Mouse (Mus musculus): ENCODE results near the gene Tex50. TPM values are rescaled to one million over a fixed set of nuclear protein-coding genes. Genes with fewer than 3 reads are reported as not detected.

The Tex50 gene
- total and polyA plus RNA-seq, 3 experiments, result not detected

DNA sequence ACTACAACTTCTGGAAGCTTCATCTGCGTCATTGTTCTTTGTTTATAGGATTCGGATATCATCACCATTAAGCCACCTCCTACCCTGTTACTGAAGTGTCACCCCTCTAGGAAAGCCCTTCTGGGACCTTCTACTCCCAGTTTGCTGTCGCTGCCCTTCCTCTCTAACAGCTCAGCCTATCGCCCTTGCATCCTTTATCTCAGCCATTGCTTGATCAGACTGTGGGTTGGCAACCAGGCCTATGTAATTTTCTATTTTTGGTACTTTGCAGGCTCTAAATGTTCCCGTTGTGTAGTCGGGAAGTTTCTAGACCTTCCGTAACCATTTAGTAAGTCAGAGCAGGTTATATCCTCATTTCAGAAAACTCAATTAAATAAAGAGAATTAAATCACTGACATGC, 15.9 kb downstream of the Tex50 start:
- TF ChIP-seq USF2 (IDR thresholded peaks at IDR 0.05; ENCODE audit: borderline replicate concordance in 1 of 2, insufficient read depth in 1 of 2, low read depth in 1 of 2, low read length in 2 of 2) (no peak), ZMIZ1 (IDR thresholded peaks at IDR 0.05; ENCODE audit: low read depth, low read length) (no peak), GATA1 (IDR thresholded peaks at IDR 0.05; ENCODE audit: low read depth, low read length) (no peak), ZKSCAN1 (IDR thresholded peaks at IDR 0.05; ENCODE audit: low read depth, low read length) (no peak), CHD2 (IDR thresholded peaks at IDR 0.05; ENCODE audit: low read length) (no peak), E2F4 (IDR thresholded peaks at IDR 0.05; ENCODE audit: borderline replicate concordance, low read depth, low read length) (no peak), MYC (IDR thresholded peaks at IDR 0.05; ENCODE audit: low read depth, low read length) (no peak), POLR2AphosphoS5 (IDR thresholded peaks at IDR 0.05; ENCODE audit: borderline replicate concordance, low read depth, low read length) (no peak), NRF1 (IDR thresholded peaks at IDR 0.05; ENCODE audit: insufficient read depth, low read depth, low read length, poor library complexity, severe bottlenecking) (no peak), CTCF (IDR thresholded peaks at IDR 0.05 in 2 of 3, conservative IDR thresholded peaks at IDR 0.05 in 1 of 3; ENCODE audit: control insufficient read depth in 1 of 3, insufficient read depth in 1 of 3, low read depth in 2 of 3, low read length in 3 of 3, poor library complexity in 1 of 3, severe bottlenecking in 1 of 3) (no peak), POLR2A (IDR thresholded peaks at IDR 0.05; ENCODE audit: control insufficient read depth in 1 of 2, insufficient read depth in 1 of 2, low read depth in 1 of 2, low read length in 2 of 2, poor library complexity in 1 of 2) (no peak), MYB (IDR thresholded peaks at IDR 0.05; ENCODE audit: low read depth, low read length) (no peak), TAL1 (IDR thresholded peaks at IDR 0.05; ENCODE audit: low read length) (no peak), MAZ (IDR thresholded peaks at IDR 0.05; ENCODE audit: low read depth, low read length) (no peak), MAX (IDR thresholded peaks at IDR 0.05; ENCODE audit: low read length) (no peak)

DNA sequence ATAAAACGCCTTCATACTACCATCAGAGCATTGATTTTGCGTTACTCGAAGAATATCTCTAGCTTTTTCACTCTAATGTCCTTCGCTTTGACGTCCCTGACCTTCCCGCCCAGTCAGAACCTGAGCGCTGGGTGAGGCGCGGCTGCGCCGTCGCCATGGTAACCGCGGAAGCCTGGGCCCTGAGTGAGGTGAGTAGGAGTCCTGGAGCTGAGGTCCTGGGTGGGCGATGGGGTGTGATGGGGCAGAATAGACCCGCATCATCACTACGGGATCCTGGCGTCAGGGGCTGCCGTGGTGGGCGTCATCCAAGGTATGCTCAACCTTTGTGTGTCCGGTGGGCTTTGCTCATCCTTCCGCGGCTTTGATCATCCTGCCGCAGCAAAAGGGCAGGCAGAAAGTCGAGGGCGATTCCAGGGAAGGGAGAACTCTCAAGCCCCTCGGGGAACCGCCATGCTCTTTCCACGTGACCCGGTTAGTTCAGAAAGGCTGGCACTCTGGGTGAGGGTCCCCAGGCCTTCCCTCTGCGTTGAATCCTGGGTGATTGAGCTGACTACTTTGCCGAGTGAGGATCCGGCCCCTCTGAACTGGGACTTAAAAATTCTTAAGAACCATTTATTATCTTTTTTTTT, 16.5 kb downstream of the Tex50 start, which contains the start of gene Ankrd45:
Ankrd45 (plus strand) TSS at position 161 of the 629 bp plus-strand sequence.
- no peak within 1 kb of the TSS for H3K27ac ChIP-seq (ENCODE audit: control insufficient read depth, low read depth, low read length)
- no peaks in the 10 kb centered on the region for H3K79me2 ChIP-seq (ENCODE audit: control insufficient read depth, insufficient read depth, low read length, poor library complexity)
- H3K36me3 ChIP-seq (ENCODE audit: control insufficient read depth in 1 of 2, insufficient read depth in 2 of 2, low read length in 2 of 2), result peaks cover 0 to 2% of the 10 kb centered on the region in 2 experiments; a peak in 1 of 4 replicates
- H3K9ac ChIP-seq (ENCODE audit: control insufficient read depth, low read depth, low read length, poor library complexity, severe bottlenecking), result no peak within 1 kb of the TSS
- TF ChIP-seq ZKSCAN1 (IDR thresholded peaks at IDR 0.05; ENCODE audit: low read depth, low read length), result no peak
- no peak for TF ChIP-seq NELFE (IDR thresholded peaks at IDR 0.05; ENCODE audit: low read depth, low read length)
- no peak for TF ChIP-seq MAX (IDR thresholded peaks at IDR 0.05; ENCODE audit: low read length)
- TF ChIP-seq USF1 (IDR thresholded peaks at IDR 0.05; ENCODE audit: low read depth, low read length), result no peak
- no peak for TF ChIP-seq JUND (IDR thresholded peaks at IDR 0.05; ENCODE audit: low read depth, low read length)
- no peak for TF ChIP-seq POLR2AphosphoS2 (IDR thresholded peaks at IDR 0.05; ENCODE audit: low read length)
- no peak for TF ChIP-seq TBP (IDR thresholded peaks at IDR 0.05; ENCODE audit: low read depth, low read length)
- TF ChIP-seq TAL1 (IDR thresholded peaks at IDR 0.05; ENCODE audit: low read length), result no peak
- TF ChIP-seq HCFC1 (IDR thresholded peaks at IDR 0.05; ENCODE audit: low read depth, low read length), result no peak
- no peak for TF ChIP-seq SIN3A (IDR thresholded peaks at IDR 0.05; ENCODE audit: low read length)
- no peak for TF ChIP-seq E2F4 (IDR thresholded peaks at IDR 0.05; ENCODE audit: borderline replicate concordance, low read depth, low read length)
- no peak for DNase-seq (ENCODE audit: low read depth, low spot score)
- no peaks in the 10 kb centered on the region for H3K9me3 ChIP-seq (replicated peaks; ENCODE audit: insufficient read depth, low read length)
- H3K27me3 ChIP-seq (ENCODE audit: control insufficient read depth in 1 of 2, insufficient read depth in 2 of 2, low read length in 2 of 2), result no peaks in the 10 kb centered on the region; a peak in 1 of 4 replicates
- H3K4me3 ChIP-seq (ENCODE audit: control insufficient read depth in 1 of 2, insufficient read depth in 1 of 2, low read depth in 2 of 2, low read length in 2 of 2), result no peak within 1 kb of the TSS
- H3K4me1 ChIP-seq (ENCODE audit: control insufficient read depth in 1 of 2, insufficient read depth in 2 of 2, low read length in 2 of 2), result 0 out of 4 replicates have a peak, but pooled peaks cover 0 to 2% of the 10 kb centered on the region in 2 experiments

More for the DNA sequence above, 15.9 kb downstream of the Tex50 start:
- peaks cover 0 to 2% of the 10 kb centered on the region in 2 experiments; a peak in 1 of 4 replicates for H3K36me3 ChIP-seq (ENCODE audit: control insufficient read depth in 1 of 2, insufficient read depth in 2 of 2, low read length in 2 of 2)
- H3K79me2 ChIP-seq (ENCODE audit: control insufficient read depth, insufficient read depth, low read length, poor library complexity), result no peaks in the 10 kb centered on the region
- no peak overlapping the region for H3K4me3 ChIP-seq (ENCODE audit: control insufficient read depth in 1 of 2, insufficient read depth in 1 of 2, low read depth in 2 of 2, low read length in 2 of 2)
- no peak overlapping the region for H3K27ac ChIP-seq (ENCODE audit: control insufficient read depth, low read depth, low read length)
- DNase-seq (ENCODE audit: low read depth, low spot score), result no peak
- H3K4me1 ChIP-seq (ENCODE audit: control insufficient read depth in 1 of 2, insufficient read depth in 2 of 2, low read length in 2 of 2), result 0 out of 4 replicates have a peak, but pooled peaks cover 0 to 2% of the 10 kb centered on the region in 2 experiments
- no peaks in the 10 kb centered on the region for H3K9me3 ChIP-seq (replicated peaks; ENCODE audit: insufficient read depth, low read length)
- peaks cover 0 to 1% of the 10 kb centered on the region in 2 experiments; a peak in 1 of 4 replicates for H3K27me3 ChIP-seq (ENCODE audit: control insufficient read depth in 1 of 2, insufficient read depth in 2 of 2, low read length in 2 of 2)
- no peak overlapping the region for H3K9ac ChIP-seq (ENCODE audit: control insufficient read depth, low read depth, low read length, poor library complexity, severe bottlenecking)
